Mouse (Mus musculus) c-Kit-positive CD71-negative TER-119-negative erythroid progenitor cells, embryonic 14.5 days (primary cell): ENCODE measurements around the gene Il22ra1.

ENCODE experiments used
- DNase-seq: peaks from one replicate; pipeline ENCODE4 v3.0.0-alpha.2; 2013; ENCODE audit warnings: low read depth

Gene Il22ra1

GRCm38 (mm10) chr4:135771592-135771991, 43.6 kb downstream of the Il22ra1 start:
- DNase-seq: no peak

DNA sequence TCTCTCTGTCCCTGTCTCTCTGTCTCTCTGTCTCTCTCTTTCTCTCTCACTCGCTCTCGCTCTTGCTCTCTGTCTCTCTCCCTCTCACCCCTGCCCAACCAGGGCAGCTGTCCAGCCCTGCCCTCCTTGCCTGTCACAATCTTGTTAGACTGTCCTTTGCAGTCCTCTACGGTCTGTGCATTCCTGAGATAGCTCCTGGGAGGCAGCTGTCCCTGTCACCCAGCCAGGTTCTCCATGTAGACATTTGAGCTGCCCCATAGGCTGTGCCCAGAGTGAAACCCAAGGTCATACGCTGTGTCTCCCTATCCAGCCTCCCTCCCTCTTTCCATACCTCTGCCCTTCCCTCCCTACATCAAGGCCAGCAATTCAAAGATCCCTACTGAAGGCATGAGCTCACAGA, 44.7 kb downstream of the Il22ra1 start:
- DNase-seq: no peak

GRCm38 (mm10) chr4:135774496-135774895, 46.5 kb downstream of the Il22ra1 start:
- DNase-seq: no peak

DNA sequence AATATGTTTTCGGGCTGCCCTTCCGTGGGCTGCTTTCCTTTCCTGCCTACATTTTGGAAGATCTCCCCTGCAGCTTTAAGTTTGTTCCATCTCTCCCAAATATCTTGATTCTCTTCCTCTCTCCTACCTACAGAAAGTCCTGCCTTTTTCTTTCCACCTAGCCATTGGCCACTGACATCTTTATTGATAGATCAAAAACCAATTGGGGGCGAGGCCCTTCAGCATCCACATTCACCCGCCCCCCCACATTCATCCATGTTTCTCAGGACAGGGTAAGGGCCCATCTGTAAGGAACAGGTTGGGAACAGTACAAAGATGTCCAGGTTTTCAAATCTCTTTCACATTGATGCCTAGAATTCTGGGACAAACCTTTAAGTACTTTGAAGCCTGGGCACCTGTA, 48.9 kb downstream of the Il22ra1 start:
- no peak for DNase-seq

DNA sequence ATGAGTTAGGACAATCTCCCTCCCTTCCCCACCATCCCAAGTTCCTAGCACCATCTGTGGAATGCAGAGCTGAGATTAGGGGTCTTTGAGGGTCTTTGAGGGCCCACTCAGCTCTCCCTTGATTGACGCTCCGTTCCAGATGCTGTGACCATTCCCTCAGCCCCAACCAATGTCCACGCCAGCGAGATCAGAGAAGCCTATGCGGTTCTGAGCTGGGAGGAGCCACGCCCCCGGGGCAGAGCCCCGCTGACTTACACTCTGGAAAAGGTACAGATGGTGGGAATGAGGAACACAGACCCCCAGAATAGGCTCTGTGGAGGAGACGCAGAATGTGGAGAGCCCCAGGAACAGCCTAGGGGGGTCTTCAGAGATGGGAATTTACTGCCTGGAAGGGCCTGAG, 51.7 kb downstream of the Il22ra1 start:
- DNase-seq: no peak

GRCm38 (mm10) chr4:135780255-135780654, 52.3 kb downstream of the Il22ra1 start:
- DNase-seq: no peak

DNA sequence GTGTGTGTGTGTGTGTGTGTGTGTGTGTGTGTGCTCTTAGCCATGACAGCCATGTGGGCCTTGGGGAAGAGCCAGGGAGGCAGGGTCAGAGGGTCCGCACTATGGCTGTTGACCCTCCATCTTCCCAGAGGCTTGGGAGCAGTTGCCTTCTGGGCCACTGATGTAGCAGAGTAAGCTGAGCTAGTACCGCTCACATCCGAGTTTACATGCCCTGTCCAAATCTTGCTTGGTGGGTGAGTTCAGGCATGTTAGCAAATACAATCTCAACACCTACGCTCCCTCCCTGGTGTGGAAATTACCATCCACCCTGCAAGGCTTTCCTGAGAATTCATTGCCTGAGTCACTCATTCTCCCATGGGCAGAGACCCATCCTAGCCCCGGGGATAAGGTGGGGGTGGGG, 53.3 kb downstream of the Il22ra1 start:
- no peak for DNase-seq

DNA sequence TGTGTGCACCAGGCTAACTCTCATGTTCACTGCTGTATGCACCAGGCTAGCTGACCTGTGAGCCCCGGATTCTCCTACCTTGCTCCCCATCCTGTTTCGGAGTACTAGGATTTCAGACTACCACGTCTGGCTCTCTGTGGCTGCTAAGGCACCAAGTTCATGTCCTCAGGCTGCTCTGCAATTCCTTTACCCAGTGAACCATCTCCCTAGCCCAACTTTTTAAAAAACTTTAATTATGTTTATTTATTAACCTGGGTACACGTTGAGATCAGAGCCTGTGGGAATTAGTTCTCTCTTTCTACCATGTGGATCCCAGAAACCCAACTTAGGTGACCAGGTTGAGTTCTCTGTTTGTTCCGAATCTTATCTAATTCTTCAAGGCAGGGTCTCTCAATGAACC, 58.6 kb downstream of the Il22ra1 start:
- DNase-seq: no peak

- no peak for DNase-seq
These were observed 59.3 kb downstream of the Il22ra1 start for GRCm38 (mm10) chr4:135787271-135787670.

GRCm38 (mm10) chr4:135789135-135789534, 61.2 kb downstream of the Il22ra1 start:
- no peak for DNase-seq

- DNase-seq: no peak
These were observed 64.8 kb downstream of the Il22ra1 start for GRCm38 (mm10) chr4:135792821-135793220.

DNA sequence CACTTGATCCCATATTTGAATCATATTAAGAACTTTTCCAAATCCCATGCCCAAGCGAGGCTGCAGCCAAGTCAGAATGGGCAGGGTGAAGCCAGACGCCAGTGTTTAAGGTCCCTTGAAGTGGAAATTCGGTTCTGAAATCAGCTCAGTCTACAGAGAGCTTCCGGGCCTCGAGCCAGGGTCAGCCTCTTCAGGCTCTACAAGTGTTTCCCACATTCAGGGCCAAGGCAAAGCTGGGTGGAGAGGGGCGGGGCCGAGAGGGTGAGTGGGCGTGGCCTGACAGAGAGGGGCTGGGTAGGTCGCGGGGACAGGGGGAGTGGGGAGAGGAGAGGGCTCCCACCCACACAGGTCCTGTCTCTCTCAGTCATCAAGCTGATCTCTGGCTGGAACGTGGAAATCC, 70.0 kb downstream of the Il22ra1 start:
- no peak for DNase-seq

- peak; percentile 77 for DNase-seq
These were observed 73.6 kb downstream of the Il22ra1 start for GRCm38 (mm10) chr4:135801543-135801942.
